Mouse (Mus musculus): ENCODE data around the gene Crip1. TPM values are rescaled to one million over a fixed set of nuclear protein-coding genes. Genes with fewer than 3 reads are reported as not detected.

Crip1 gene
- total RNA-seq, 1 experiment: 173 TPM

DNA sequence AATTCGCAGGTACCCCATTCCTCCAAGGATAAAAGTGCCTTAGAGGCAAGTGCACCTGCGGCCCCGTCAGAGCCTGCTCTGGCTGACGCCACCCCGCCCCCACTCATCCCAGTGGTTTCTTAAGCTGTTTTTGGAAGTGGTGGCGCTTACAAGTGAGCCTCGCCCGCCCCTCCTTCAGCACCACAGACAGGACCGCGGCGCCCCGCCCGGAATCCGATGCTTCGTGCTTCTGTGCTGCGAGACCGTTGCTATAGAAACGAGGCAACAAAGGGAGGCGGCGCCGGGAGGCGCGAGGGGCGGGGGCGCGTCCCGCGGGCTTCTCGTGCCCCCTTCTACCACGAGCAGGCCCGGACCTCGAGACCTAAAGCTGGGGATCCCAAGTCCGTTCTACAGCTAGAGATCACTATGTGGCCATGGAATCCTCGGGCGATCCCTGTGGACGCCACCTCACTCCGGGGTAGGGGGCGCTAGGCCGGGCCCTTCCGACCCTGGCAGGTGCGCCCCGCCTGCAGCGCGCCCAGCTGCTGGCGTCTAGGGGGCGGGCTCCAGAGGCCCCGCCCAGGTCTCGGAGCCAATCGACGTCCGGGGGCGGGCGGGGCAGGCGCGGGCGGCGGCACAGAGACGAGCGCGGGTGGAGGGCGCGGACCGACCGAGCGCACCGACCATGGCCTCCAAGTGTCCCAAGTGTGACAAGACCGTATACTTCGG is 6.1 kb upstream of the Crip1 start, which contains the start of gene Crip2:
TSS of gene Crip2 (plus strand) at position 329 of the 708 bp plus-strand sequence.
- in situ Hi-C loops (cut with MboI; ENCODE audit: low sequenced_read_pairs in 2 of 2, unreplicated experiment in 2 of 2): no loop called here
- Histone ChIP-seq H3K4me1 (ENCODE audit: control insufficient read depth in 2 of 2, insufficient read depth in 2 of 2, low read length in 2 of 2, poor library complexity in 1 of 2) (peaks cover 0 to 31% of the 10 kb centered on the region in 2 experiments; a peak in 3 of 4 replicates), H3K36me3 (ENCODE audit: control insufficient read depth, insufficient read depth, low read length, poor library complexity, severe bottlenecking) (peaks cover 33% of the 10 kb centered on the region), H3K27ac (ENCODE audit: insufficient read depth, low read depth, low read length, poor library complexity, severe bottlenecking) (peak within 1 kb of the TSS; percentile 25; the same call in 1 of the 2 replicates), H3K9ac (ENCODE audit: insufficient read depth, low read depth, low read length, poor library complexity, severe bottlenecking) (peak within 1 kb of the TSS; percentile 85), H3K4me3 (ENCODE audit: insufficient read depth in 1 of 2, low read depth in 1 of 2, low read length in 2 of 2, poor library complexity in 1 of 2, severe bottlenecking in 1 of 2) (peak within 1 kb of the TSS; percentile 71 to 89), H3K9me3 (ENCODE audit: control insufficient read depth, insufficient read depth, low read depth, low read length) (no peaks in the 10 kb centered on the region)
- peak; percentile 92 for DNase-seq (ENCODE audit: low read depth, low spot score)
- TF ChIP-seq MAFK (IDR thresholded peaks at IDR 0.05; ENCODE audit: insufficient read depth, low read depth, low read length): no peak
- TF ChIP-seq CHD2 (IDR thresholded peaks at IDR 0.05; ENCODE audit: low read depth, low read length): no peak
- no peak for TF ChIP-seq ZNF384 (IDR thresholded peaks at IDR 0.05; ENCODE audit: low read depth, low read length)
- TF ChIP-seq HCFC1 (IDR thresholded peaks at IDR 0.05; ENCODE audit: borderline replicate concordance, insufficient read depth, low read length): peak; percentile 61; the same call in 1 of the 2 replicates
- no peak for TF ChIP-seq ZC3H11A (IDR thresholded peaks at IDR 0.05; ENCODE audit: borderline replicate concordance, low read depth, low read length)

DNA sequence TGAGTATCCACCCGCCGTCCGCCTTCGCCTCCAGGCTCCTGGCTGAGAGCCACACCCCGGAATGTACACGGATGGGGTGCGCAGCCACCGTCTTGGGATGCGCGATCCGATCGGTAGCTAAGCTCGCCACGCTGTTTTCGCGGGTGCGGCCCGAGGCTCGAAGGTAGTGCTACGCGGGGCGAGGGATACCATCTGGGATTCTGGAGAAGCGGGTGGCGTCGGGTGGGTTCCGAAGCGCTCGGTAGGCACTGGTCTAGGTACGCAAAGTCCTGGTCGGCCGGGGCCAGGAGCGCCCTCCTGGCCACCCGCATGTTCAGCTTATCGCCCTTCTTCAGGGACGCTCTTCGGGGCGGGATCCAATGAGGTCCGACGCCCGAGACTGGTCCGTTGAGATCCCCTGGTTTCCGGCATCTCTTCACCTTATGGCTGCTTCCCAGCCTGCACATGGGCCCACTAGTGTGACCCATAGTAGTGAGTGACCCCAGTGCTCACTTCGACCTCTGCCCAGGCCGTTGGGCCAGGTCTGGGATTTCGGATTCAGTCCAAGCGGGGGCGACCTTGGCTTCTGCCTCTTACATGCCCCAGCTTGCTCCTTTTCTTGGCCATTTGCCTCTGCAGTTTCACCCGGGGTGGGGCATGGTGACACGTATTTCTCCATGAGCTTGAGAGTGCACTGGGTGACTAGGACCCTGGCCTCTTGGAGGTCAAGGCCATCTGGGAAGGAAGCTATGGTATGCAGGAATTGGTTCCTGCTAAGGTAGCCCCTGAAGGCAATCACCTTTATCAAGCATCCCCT is 5.3 kb upstream of the Crip1 start:
- no peak for DNase-seq (ENCODE audit: low read depth, low spot score)
- Histone ChIP-seq H3K4me3 (ENCODE audit: insufficient read depth in 1 of 2, low read depth in 1 of 2, low read length in 2 of 2, poor library complexity in 1 of 2, severe bottlenecking in 1 of 2) (peak overlapping the region; percentile 71 to 89), H3K9me3 (ENCODE audit: control insufficient read depth, insufficient read depth, low read depth, low read length) (no peaks in the 10 kb centered on the region), H3K36me3 (ENCODE audit: control insufficient read depth, insufficient read depth, low read length, poor library complexity, severe bottlenecking) (peaks cover 32% of the 10 kb centered on the region), H3K27ac (ENCODE audit: insufficient read depth, low read depth, low read length, poor library complexity, severe bottlenecking) (no peak overlapping the region), H3K9ac (ENCODE audit: insufficient read depth, low read depth, low read length, poor library complexity, severe bottlenecking) (peak overlapping the region; percentile 85), H3K4me1 (ENCODE audit: control insufficient read depth in 2 of 2, insufficient read depth in 2 of 2, low read length in 2 of 2, poor library complexity in 1 of 2) (peaks cover 0 to 31% of the 10 kb centered on the region in 2 experiments; a peak in 3 of 4 replicates)
- TF ChIP-seq HCFC1 (IDR thresholded peaks at IDR 0.05; ENCODE audit: borderline replicate concordance, insufficient read depth, low read length) (no peak), ZC3H11A (IDR thresholded peaks at IDR 0.05; ENCODE audit: borderline replicate concordance, low read depth, low read length) (no peak), CHD2 (IDR thresholded peaks at IDR 0.05; ENCODE audit: low read depth, low read length) (no peak), MAFK (IDR thresholded peaks at IDR 0.05; ENCODE audit: insufficient read depth, low read depth, low read length) (no peak), ZNF384 (IDR thresholded peaks at IDR 0.05; ENCODE audit: low read depth, low read length) (no peak)
- in situ Hi-C loops (cut with MboI; ENCODE audit: low sequenced_read_pairs in 2 of 2, unreplicated experiment in 2 of 2): no loop called here

DNA sequence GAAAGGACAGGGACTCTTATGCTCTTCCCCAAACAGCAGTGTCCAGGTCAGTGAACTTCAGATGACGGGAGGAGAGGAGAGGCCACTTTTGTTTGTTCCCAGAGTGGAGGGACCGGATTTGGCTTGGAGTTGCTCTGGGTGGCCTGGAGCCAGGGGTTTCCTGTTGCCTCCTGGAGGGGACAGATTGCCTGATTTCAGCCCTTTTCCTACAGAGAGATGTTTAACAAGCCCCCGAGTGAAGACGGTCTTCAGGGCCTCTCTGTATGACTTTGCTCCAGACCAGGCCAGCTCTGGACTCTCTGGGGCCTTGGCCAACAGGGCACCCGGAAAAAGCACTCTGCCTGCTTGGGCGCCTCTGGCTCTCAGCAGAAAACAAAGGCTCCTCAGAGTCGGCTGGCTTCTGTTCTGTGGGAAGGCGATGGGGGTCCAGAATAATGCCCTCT is 4.6 kb upstream of the Crip1 start:
- Histone ChIP-seq H3K27ac (ENCODE audit: insufficient read depth, low read depth, low read length, poor library complexity, severe bottlenecking) (no peak overlapping the region), H3K9me3 (ENCODE audit: control insufficient read depth, insufficient read depth, low read depth, low read length) (no peaks in the 10 kb centered on the region), H3K4me3 (ENCODE audit: insufficient read depth in 1 of 2, low read depth in 1 of 2, low read length in 2 of 2, poor library complexity in 1 of 2, severe bottlenecking in 1 of 2) (peak overlapping the region; percentile 71 to 89), H3K4me1 (ENCODE audit: control insufficient read depth in 2 of 2, insufficient read depth in 2 of 2, low read length in 2 of 2, poor library complexity in 1 of 2) (peaks cover 0 to 34% of the 10 kb centered on the region in 2 experiments; a peak in 3 of 4 replicates), H3K36me3 (ENCODE audit: control insufficient read depth, insufficient read depth, low read length, poor library complexity, severe bottlenecking) (peaks cover 25% of the 10 kb centered on the region), H3K9ac (ENCODE audit: insufficient read depth, low read depth, low read length, poor library complexity, severe bottlenecking) (peak overlapping the region; percentile 85; the same call in 1 of the 2 replicates)
- in situ Hi-C loops (cut with MboI; ENCODE audit: low sequenced_read_pairs in 2 of 2, unreplicated experiment in 2 of 2): no loop called here
- DNase-seq (ENCODE audit: low read depth, low spot score): no peak
- TF ChIP-seq ZNF384 (IDR thresholded peaks at IDR 0.05; ENCODE audit: low read depth, low read length) (no peak), CHD2 (IDR thresholded peaks at IDR 0.05; ENCODE audit: low read depth, low read length) (no peak), ZC3H11A (IDR thresholded peaks at IDR 0.05; ENCODE audit: borderline replicate concordance, low read depth, low read length) (no peak), MAFK (IDR thresholded peaks at IDR 0.05; ENCODE audit: insufficient read depth, low read depth, low read length) (no peak), HCFC1 (IDR thresholded peaks at IDR 0.05; ENCODE audit: borderline replicate concordance, insufficient read depth, low read length) (no peak)

DNA sequence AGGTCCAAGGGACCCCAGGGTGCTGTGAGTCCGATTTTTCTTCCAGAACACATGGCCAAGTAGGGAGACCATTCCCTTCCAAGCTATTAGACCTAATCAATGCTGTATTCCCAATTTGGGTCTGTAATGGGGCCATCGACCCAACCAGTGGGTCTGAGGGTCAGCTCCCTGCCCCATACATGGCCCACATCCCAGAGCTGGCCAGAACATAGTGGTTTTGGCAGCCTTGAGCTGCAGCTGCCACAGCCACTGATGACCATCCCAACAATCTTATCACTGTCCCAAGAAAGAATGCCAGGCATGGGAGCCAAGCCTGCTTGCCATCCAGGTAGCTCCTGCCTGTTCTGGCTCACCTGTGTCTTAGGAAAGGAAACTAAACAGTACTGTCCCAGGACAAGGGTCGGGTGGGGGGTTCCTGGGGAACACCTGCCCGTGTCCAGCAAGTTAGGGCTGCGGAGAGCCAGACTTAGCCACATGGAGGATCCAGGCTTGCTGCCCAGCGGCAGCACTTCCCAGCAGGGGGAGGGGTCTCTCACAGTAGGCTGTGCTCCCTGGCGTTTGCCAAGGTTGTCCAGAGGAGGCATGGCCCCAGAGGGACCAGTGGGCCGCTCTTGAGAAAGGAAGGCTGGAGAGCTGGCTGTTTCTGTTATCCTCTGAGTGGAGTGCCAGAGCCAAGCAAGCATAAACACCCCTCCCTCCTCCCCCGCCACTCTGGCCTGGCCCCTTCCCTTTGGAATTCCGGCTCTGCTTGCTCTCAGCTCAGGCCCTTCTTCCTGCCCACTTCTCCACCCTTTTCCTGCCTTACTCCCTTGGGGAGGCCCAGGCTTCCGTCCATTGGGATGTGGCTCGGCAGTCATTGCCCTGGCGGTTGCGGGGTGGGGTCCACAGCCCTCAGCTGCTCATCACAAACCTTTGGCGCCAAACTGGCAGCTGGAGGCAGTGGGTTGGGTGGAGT is 3.8 kb upstream of the Crip1 start:
- in situ Hi-C loops (cut with MboI; ENCODE audit: low sequenced_read_pairs in 2 of 2, unreplicated experiment in 2 of 2): no loop called here
- no peak for DNase-seq (ENCODE audit: low read depth, low spot score)
- Histone ChIP-seq H3K27ac (ENCODE audit: insufficient read depth, low read depth, low read length, poor library complexity, severe bottlenecking) (no peak overlapping the region), H3K9ac (ENCODE audit: insufficient read depth, low read depth, low read length, poor library complexity, severe bottlenecking) (no peak overlapping the region), H3K4me3 (ENCODE audit: insufficient read depth in 1 of 2, low read depth in 1 of 2, low read length in 2 of 2, poor library complexity in 1 of 2, severe bottlenecking in 1 of 2) (no peak overlapping the region; a peak in 1 of 4 replicates), H3K9me3 (ENCODE audit: control insufficient read depth, insufficient read depth, low read depth, low read length) (no peaks in the 10 kb centered on the region), H3K4me1 (ENCODE audit: control insufficient read depth in 2 of 2, insufficient read depth in 2 of 2, low read length in 2 of 2, poor library complexity in 1 of 2) (peaks cover 0 to 37% of the 10 kb centered on the region in 2 experiments; a peak in 3 of 4 replicates), H3K36me3 (ENCODE audit: control insufficient read depth, insufficient read depth, low read length, poor library complexity, severe bottlenecking) (peaks cover 21% of the 10 kb centered on the region)
- no peak for TF ChIP-seq ZC3H11A (IDR thresholded peaks at IDR 0.05; ENCODE audit: borderline replicate concordance, low read depth, low read length)
- no peak for TF ChIP-seq HCFC1 (IDR thresholded peaks at IDR 0.05; ENCODE audit: borderline replicate concordance, insufficient read depth, low read length)
- TF ChIP-seq ZNF384 (IDR thresholded peaks at IDR 0.05; ENCODE audit: low read depth, low read length): no peak

Data from ES-E14 (cell line).